Mouse (Mus musculus) kidney, adult 2 months (tissue): ENCODE measurements around the gene Lrrc30.

Source experiments
- CTCF ChIP-seq: fragments of 200-500 bp; conservative IDR thresholded peaks from 2 replicates; pipeline ENCODE4 v1.5.1; 2011; ENCODE audit warnings: low read depth, mild to moderate bottlenecking, control low read depth, low read length, moderate library complexity, mixed read lengths; ENCODE audit not compliant: insufficient read depth, insufficient read length
- POLR2A ChIP-seq: fragments of 200-500 bp; IDR thresholded peaks from one replicate; pipeline ENCODE4 v1.6.1; 2011; ENCODE audit warnings: low read depth, low read length, control low read depth

DNA sequence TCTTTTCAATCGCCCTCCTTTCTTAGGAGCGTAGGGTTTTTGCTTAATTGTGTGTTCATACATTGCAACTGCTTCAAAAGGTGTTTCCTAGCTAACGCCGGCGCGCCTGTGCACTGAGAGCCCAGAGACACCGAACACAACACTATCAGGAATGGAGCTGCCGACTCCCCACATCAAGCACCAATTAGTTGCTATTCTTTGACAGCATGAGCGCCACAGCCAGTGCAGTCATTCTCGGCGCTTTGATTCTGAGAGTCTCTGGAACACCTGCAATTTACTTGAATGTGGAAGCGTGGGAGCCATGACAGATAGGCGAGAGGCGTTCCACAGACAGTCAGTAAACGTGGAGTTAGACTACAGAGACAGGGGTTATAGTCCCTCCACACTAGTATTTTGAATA lies 4.0 kb downstream of the Lrrc30 start:
- TF ChIP-seq POLR2A = no peak
- no peak for TF ChIP-seq CTCF
